Mouse (Mus musculus): ENCODE data around the gene Snrpb2. TPM values are rescaled to one million over a fixed set of nuclear protein-coding genes. Genes with fewer than 3 reads are reported as not detected.
A peak's percentile ranks its signal among the peaks of the same experiment; 100 is the strongest.

Gene Snrpb2
- polyA plus RNA-seq, 1 experiment from 2014 or later, result 106 TPM

DNA sequence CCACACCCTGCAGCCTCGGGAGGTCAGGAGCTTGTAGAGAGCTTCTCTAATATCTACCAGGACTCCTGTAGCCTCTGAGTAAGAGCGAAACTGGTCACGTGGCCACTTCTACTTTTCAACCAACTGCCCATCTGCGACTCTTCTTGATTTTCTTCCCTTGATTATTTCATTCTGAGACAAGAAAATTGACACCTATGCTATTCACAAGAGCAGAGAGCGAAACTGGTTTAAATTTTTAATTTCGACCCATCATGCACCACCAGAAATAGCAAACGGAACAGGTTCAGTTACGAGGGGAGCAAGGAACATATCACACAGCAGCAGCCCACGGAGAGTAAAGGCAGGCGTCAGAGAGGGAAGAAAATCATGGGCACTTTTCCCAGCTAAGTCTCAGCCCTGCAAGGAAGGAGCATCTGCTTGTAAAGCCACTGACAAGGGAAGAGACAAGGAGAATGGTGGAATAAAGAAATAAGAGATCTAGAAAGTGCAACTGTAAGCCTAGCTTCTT is 27.7 kb upstream of the Snrpb2 start:
- Histone ChIP-seq H3K4me2 (no peak overlapping the region), H3K27me3 (no peaks in the 10 kb centered on the region), H3K36me3 (no peaks in the 10 kb centered on the region), H3K27ac (no peak overlapping the region), H3K9ac (replicated peaks) (no peak overlapping the region), H3K4me3 (replicated peaks) (no peak overlapping the region), H3K9me3 (no peaks in the 10 kb centered on the region), H3K4me1 (replicated peaks) (no peaks in the 10 kb centered on the region; the same call in 1 of the 2 replicates)
- 79% methylated on average over 10 of the region's 10 CpGs for WGBS
- ATAC-seq (ENCODE audit: insufficient number of reproducible peaks, insufficient read depth, low FRiP score, low TSS enrichment, low read depth), result no peak

- 84% methylated on average over 1 of the region's 1 CpGs for WGBS
- H3K9me3 ChIP-seq, result no peaks in the 10 kb centered on the region
- H3K27ac ChIP-seq, result no peak overlapping the region
- no peak overlapping the region for H3K4me2 ChIP-seq
- no peaks in the 10 kb centered on the region for H3K36me3 ChIP-seq
- no peak overlapping the region for H3K9ac ChIP-seq (replicated peaks)
- H3K27me3 ChIP-seq, result no peaks in the 10 kb centered on the region
- ATAC-seq (ENCODE audit: insufficient number of reproducible peaks, insufficient read depth, low FRiP score, low TSS enrichment, low read depth), result no peak
- no peaks in the 10 kb centered on the region for H3K4me1 ChIP-seq (replicated peaks)
- H3K4me3 ChIP-seq (replicated peaks), result no peak overlapping the region
Observed at GRCm38 (mm10) chr2:143041596-143041995, 21.2 kb upstream of the Snrpb2 start.

DNA sequence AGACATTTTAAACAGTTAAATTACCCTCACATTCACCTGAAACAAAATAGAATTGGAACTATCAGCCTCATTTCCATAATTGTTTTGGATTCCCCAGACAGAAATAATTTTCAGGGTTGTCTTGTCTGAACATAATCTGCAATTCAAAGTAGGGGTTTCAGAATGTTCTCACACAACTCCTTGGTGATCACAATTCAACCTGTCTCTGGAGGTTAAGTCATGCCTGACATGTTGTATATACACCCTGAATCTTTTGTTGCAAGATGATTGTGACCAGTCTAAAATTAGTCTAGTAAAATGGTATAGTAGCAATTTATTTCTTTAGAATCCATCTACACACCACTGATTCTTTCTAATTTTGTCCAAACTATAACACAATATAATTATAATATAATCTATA is 7.6 kb upstream of the Snrpb2 start:
- no peak for ATAC-seq (ENCODE audit: insufficient number of reproducible peaks, insufficient read depth, low FRiP score, low TSS enrichment, low read depth)
- Histone ChIP-seq H3K27ac (no peak overlapping the region), H3K27me3 (no peaks in the 10 kb centered on the region), H3K9ac (replicated peaks) (no peak overlapping the region), H3K9me3 (no peaks in the 10 kb centered on the region), H3K4me1 (replicated peaks) (no peaks in the 10 kb centered on the region), H3K36me3 (no peaks in the 10 kb centered on the region), H3K4me3 (replicated peaks) (no peak overlapping the region), H3K4me2 (no peak overlapping the region)

GRCm38 (mm10) chr2:143056736-143057135 is 6.1 kb upstream of the Snrpb2 start:
- no peaks in the 10 kb centered on the region for H3K4me1 ChIP-seq (replicated peaks)
- no peaks in the 10 kb centered on the region for H3K27me3 ChIP-seq
- no peak overlapping the region for H3K4me2 ChIP-seq
- no peaks in the 10 kb centered on the region for H3K36me3 ChIP-seq
- no peak overlapping the region for H3K9ac ChIP-seq (replicated peaks)
- no peak overlapping the region for H3K27ac ChIP-seq
- 78% methylated on average over 5 of the region's 5 CpGs for WGBS
- H3K9me3 ChIP-seq, result no peaks in the 10 kb centered on the region
- H3K4me3 ChIP-seq (replicated peaks), result no peak overlapping the region
- no peak for ATAC-seq (ENCODE audit: insufficient number of reproducible peaks, insufficient read depth, low FRiP score, low TSS enrichment, low read depth)

DNA sequence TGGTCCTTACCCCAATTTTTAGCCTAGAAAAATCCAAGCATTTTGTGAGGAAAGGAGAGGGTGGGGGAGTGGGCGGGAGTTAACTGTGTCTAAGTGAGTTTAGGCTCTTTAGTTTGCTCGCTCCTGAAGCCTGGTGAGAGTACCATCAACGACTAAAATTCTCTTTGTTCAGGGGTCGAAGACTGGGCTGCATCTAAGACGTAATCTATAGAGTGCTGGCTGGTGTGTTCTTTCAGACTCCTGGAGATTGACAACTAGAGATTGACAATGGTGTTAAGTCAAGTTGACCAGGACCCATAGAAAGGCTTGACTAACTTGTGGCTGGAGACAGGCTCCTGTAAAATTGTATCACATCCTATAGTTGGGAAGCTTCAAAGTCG is 417 bp upstream of the Snrpb2 start:
- Histone ChIP-seq H3K36me3 (peaks cover 23% of the 10 kb centered on the region), H3K27me3 (no peaks in the 10 kb centered on the region), H3K4me3 (replicated peaks) (peak overlapping the region; percentile 93), H3K9ac (replicated peaks) (0 out of 2 replicates have a peak overlapping the region, but pooled peaks have one; percentile 18), H3K4me1 (replicated peaks) (peaks cover 5% of the 10 kb centered on the region), H3K9me3 (no peaks in the 10 kb centered on the region), H3K27ac (no peak overlapping the region), H3K4me2 (peak overlapping the region; percentile 80)
- no peak; the same call in 1 of the 2 replicates for ATAC-seq (ENCODE audit: insufficient number of reproducible peaks, insufficient read depth, low FRiP score, low TSS enrichment, low read depth)
- WGBS, result 49% methylated on average over 6 of the region's 6 CpGs

- no peak overlapping the region for H3K27ac ChIP-seq
- H3K4me2 ChIP-seq, result no peak overlapping the region
- no peaks in the 10 kb centered on the region for H3K27me3 ChIP-seq
- H3K9ac ChIP-seq (replicated peaks), result no peak overlapping the region
- no peak for ATAC-seq (ENCODE audit: insufficient number of reproducible peaks, insufficient read depth, low FRiP score, low TSS enrichment, low read depth)
- peaks cover 5% of the 10 kb centered on the region for H3K4me1 ChIP-seq (replicated peaks)
- H3K9me3 ChIP-seq, result no peaks in the 10 kb centered on the region
- H3K4me3 ChIP-seq (replicated peaks), result no peak overlapping the region
- WGBS, result 96% methylated on average over 3 of the region's 3 CpGs
- H3K36me3 ChIP-seq, result peaks cover 49% of the 10 kb centered on the region
Observed at GRCm38 (mm10) chr2:143065914-143066313, 3.1 kb downstream of the Snrpb2 start.

- peak; percentile 32; the same call in 1 of the 2 replicates for ATAC-seq (ENCODE audit: insufficient number of reproducible peaks, insufficient read depth, low FRiP score, low TSS enrichment, low read depth)
- peak within 1 kb of the TSS; percentile 46 for H3K27ac ChIP-seq
Observed at GRCm38 (mm10) chr2:143078198-143078851, 15.5 kb downstream of the Snrpb2 start, which contains the start of gene Otor. TSS of gene Otor (plus strand) at chr2:143078473.

DNA sequence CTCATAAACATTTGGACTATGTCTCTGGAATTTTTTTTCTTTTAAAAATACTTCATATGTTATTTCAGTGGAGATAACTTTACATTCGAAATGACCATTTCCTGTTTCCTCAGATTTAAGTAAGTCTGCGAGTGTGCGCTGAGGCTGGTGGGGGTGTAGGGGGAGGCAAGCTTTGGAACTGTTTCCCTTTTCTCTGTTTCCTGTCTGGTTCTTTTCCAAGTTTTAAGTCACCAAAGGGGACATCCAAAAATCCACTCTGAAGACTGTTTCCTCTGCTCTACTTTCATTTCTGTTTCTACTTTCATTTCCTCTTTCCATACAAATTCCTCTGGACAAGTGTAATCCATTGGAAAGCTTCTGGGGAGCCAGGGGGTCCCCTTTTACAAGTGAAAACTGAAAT is 18.9 kb downstream of the Snrpb2 start:
- WGBS, result 80% methylated on average over 3 of the region's 3 CpGs
- H3K27me3 ChIP-seq, result no peaks in the 10 kb centered on the region
- H3K36me3 ChIP-seq, result no peaks in the 10 kb centered on the region
- H3K4me3 ChIP-seq (replicated peaks), result no peak overlapping the region
- H3K27ac ChIP-seq, result no peak overlapping the region
- no peaks in the 10 kb centered on the region for H3K9me3 ChIP-seq
- peaks cover 18% of the 10 kb centered on the region for H3K4me1 ChIP-seq (replicated peaks)
- no peak overlapping the region for H3K9ac ChIP-seq (replicated peaks)
- no peak overlapping the region for H3K4me2 ChIP-seq
- ATAC-seq (ENCODE audit: insufficient number of reproducible peaks, insufficient read depth, low FRiP score, low TSS enrichment, low read depth), result no peak

More at GRCm38 (mm10) chr2:143078198-143078851, 15.5 kb downstream of the Snrpb2 start, which contains the start of gene Otor:
- Histone ChIP-seq H3K4me2 (peak within 1 kb of the TSS; percentile 30), H3K27me3 (no peaks in the 10 kb centered on the region), H3K36me3 (no peaks in the 10 kb centered on the region), H3K9me3 (no peaks in the 10 kb centered on the region), H3K9ac (replicated peaks) (no peak within 1 kb of the TSS), H3K4me1 (replicated peaks) (peaks cover 18% of the 10 kb centered on the region), H3K4me3 (replicated peaks) (no peak within 1 kb of the TSS)
- 62% methylated on average over 8 of the region's 8 CpGs for WGBS

DNA sequence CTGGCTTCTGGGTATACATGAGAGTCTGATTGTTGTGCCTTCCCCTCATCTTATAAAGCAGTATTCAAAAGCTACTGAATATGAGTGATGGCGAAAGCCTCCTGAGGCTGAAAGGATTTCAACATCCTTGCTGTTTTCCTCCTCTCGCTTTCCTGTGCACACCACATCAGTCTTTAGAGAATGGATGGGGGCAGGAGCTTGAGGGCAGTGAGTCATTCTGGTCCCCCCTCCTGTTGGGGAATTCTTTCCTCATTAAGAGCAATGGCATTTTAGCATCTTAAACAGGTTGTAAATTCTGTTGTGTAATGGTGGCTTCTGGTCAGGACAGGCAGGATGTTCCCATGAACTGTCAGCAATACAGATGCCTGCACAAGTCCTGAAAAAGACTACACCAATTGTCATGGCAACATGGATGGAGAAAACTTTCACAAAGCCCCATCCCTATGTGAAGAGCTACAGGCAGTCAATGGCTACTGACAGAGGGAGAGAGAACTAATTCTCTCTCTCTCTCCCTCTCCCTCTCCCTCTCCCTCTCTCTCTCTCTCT is 22.1 kb downstream of the Snrpb2 start:
- 59% methylated on average over 2 of the region's 2 CpGs for WGBS
- Histone ChIP-seq H3K27me3 (no peaks in the 10 kb centered on the region), H3K9me3 (no peaks in the 10 kb centered on the region), H3K4me1 (replicated peaks) (peaks cover 5% of the 10 kb centered on the region; the same call in 1 of the 2 replicates), H3K4me3 (replicated peaks) (no peak overlapping the region), H3K4me2 (no peak overlapping the region), H3K36me3 (no peaks in the 10 kb centered on the region), H3K9ac (replicated peaks) (no peak overlapping the region), H3K27ac (no peak overlapping the region)
- ATAC-seq (ENCODE audit: insufficient number of reproducible peaks, insufficient read depth, low FRiP score, low TSS enrichment, low read depth), result no peak

- WGBS, result 85% methylated on average over 8 of the region's 8 CpGs
- no peak for ATAC-seq (ENCODE audit: insufficient number of reproducible peaks, insufficient read depth, low FRiP score, low TSS enrichment, low read depth)
Observed at GRCm38 (mm10) chr2:143089866-143090265, 27.0 kb downstream of the Snrpb2 start.

GRCm38 (mm10) chr2:143093726-143094125 is 30.9 kb downstream of the Snrpb2 start:
- Histone ChIP-seq H3K4me2 (no peak overlapping the region), H3K36me3 (no peaks in the 10 kb centered on the region), H3K9ac (replicated peaks) (no peak overlapping the region), H3K27ac (no peak overlapping the region), H3K27me3 (0 out of 2 replicates have a peak, but pooled peaks cover 4% of the 10 kb centered on the region), H3K9me3 (no peaks in the 10 kb centered on the region; the same call in 1 of the 2 replicates), H3K4me3 (replicated peaks) (no peak overlapping the region), H3K4me1 (replicated peaks) (no peaks in the 10 kb centered on the region)
- 25% methylated on average over 6 of the region's 6 CpGs for WGBS
- peak; percentile 89 for ATAC-seq (ENCODE audit: insufficient number of reproducible peaks, insufficient read depth, low FRiP score, low TSS enrichment, low read depth)

More at GRCm38 (mm10) chr2:143089866-143090265, 27.0 kb downstream of the Snrpb2 start:
- no peaks in the 10 kb centered on the region for H3K9me3 ChIP-seq
- H3K4me2 ChIP-seq, result no peak overlapping the region
- no peaks in the 10 kb centered on the region for H3K36me3 ChIP-seq
- H3K27ac ChIP-seq, result no peak overlapping the region
- no peak overlapping the region for H3K4me3 ChIP-seq (replicated peaks)
- H3K27me3 ChIP-seq, result 0 out of 2 replicates have a peak, but pooled peaks cover 4% of the 10 kb centered on the region
- H3K9ac ChIP-seq (replicated peaks), result no peak overlapping the region
- H3K4me1 ChIP-seq (replicated peaks), result no peaks in the 10 kb centered on the region
